Mouse (Mus musculus) liver, postnatal 0 days (tissue): ENCODE measurements around the gene Gadl1. TPM values are rescaled to one million over a fixed set of nuclear protein-coding genes. Genes with fewer than 3 reads are reported as not detected.

Experiments used
- ATAC-seq: fragments of 200-750 bp; cut with Nextera tagmentation; 2 replicates; pipeline ENCODE4 v1.8.0; 2017; ENCODE audit warnings: mild to moderate bottlenecking, moderate library complexity
- DNase-seq: peaks from one replicate; pipeline ENCODE4 v3.0.0-alpha.2; 2016
- H3K27ac ChIP-seq: fragments of 300-500 bp; sonication (generic); 2 replicates; pipeline ENCODE4 v1.5.1; 2014; ENCODE audit warnings: antibody characterized with exemption, moderate library complexity, mild to moderate bottlenecking, low read depth
- H3K27me3 ChIP-seq: fragments of 300-500 bp; sonication (generic); 2 replicates; pipeline ENCODE4 v1.6.1; 2014; ENCODE audit warnings: low read length, control low read depth, mixed read lengths; ENCODE audit not compliant: insufficient read depth
- H3K36me3 ChIP-seq: fragments of 300-500 bp; sonication (generic); replicated peaks from 2 replicates; pipeline ENCODE4 v1.6.1; 2014; ENCODE audit warnings: mild to moderate bottlenecking, control low read depth, low read length, moderate library complexity, mixed read lengths; ENCODE audit not compliant: insufficient read depth
- H3K4me1 ChIP-seq: fragments of 300-500 bp; sonication (generic); 2 replicates; pipeline ENCODE4 v1.6.1; 2014; ENCODE audit warnings: antibody characterized with exemption, mild to moderate bottlenecking, control low read depth; ENCODE audit not compliant: insufficient read depth
- H3K4me2 ChIP-seq: fragments of 300-500 bp; sonication (generic); 2 replicates; pipeline ENCODE4 v1.6.1; 2014; ENCODE audit warnings: low read depth, mild to moderate bottlenecking, low read length, moderate library complexity, mixed read lengths
- H3K4me3 ChIP-seq: fragments of 300-500 bp; sonication (generic); 2 replicates; pipeline ENCODE4 v1.5.1; 2014; ENCODE audit warnings: low read depth, low read length
- H3K9ac ChIP-seq: fragments of 300-500 bp; sonication (generic); replicated peaks from 2 replicates; pipeline ENCODE4 v1.6.1; 2014; ENCODE audit warnings: mild to moderate bottlenecking, moderate library complexity
- H3K9me3 ChIP-seq: fragments of 300-500 bp; sonication (generic); 2 replicates; pipeline ENCODE4 v1.6.1; 2016; ENCODE audit warnings: mild to moderate bottlenecking, control low read depth, low read length, mixed read lengths
- CTCF ChIP-seq: sonication (generic); IDR thresholded peaks from 2 replicates; pipeline ENCODE4 v1.5.1; 2016; ENCODE audit warnings: antibody characterized with exemption, low read depth
- EP300 ChIP-seq: IDR thresholded peaks from 2 replicates; pipeline ENCODE4 v1.6.1; 2016; ENCODE audit warnings: antibody characterized with exemption, low read depth, mild to moderate bottlenecking
- WGBS: fragments of 180-500 bp; shearing (Covaris S2); extraction: QIAGEN DNeasy Blood & Tissue Kit; methylation state at CpG from one replicate; pipeline ENCODE4 v1.1.7; 2014; ENCODE audit not compliant: insufficient replicate concordance; 5-methylcytosine and 5-hydroxymethylcytosine counted together
- polyA plus RNA-seq: library from polyadenylated mRNA; unstranded; fragments of >200 nt; fragmentation: Nextera tagmentation; extraction: Ambion mirVana; gene quantifications from 2 replicates; pipeline ENCODE4 v1.2.1, GENCODE M21; 2015

The Gadl1 gene
- polyA plus RNA-seq, 1 experiment from 2014 or later, result 0.19 TPM

DNA sequence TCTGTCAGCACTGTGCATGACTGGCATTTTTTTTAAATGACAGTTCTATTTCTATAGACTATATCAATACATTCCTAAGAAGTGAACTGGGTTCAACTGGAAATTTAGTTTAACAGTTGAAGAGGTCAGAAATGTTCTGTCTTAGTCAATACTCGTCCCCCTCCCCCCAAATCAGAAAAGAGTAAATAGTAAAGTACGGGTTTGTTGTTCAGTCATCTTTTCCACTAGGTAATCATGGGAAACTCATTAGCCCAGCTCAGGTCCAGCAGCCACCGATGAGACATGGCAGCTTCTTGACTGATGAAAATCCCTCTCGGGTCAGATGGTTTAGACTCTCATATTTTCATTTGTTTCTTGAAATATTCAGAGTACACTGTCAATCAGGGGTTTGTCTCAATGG, 166.9 kb downstream of the Gadl1 start:
- ATAC-seq (no peak), DNase-seq (no peak)
- no peak overlapping the region for H3K27ac ChIP-seq
- no peaks in the 10 kb centered on the region for H3K27me3 ChIP-seq
- no peak overlapping the region for H3K9ac ChIP-seq
- H3K36me3 ChIP-seq, result no peaks in the 10 kb centered on the region
- 67% methylated on average over 4 of the region's 4 CpGs for WGBS
- TF ChIP-seq CTCF (no peak), EP300 (no peak)
- H3K4me2 ChIP-seq, result no peak overlapping the region
- H3K4me1 ChIP-seq, result no peaks in the 10 kb centered on the region
- H3K4me3 ChIP-seq, result no peak overlapping the region
- no peaks in the 10 kb centered on the region for H3K9me3 ChIP-seq

DNA sequence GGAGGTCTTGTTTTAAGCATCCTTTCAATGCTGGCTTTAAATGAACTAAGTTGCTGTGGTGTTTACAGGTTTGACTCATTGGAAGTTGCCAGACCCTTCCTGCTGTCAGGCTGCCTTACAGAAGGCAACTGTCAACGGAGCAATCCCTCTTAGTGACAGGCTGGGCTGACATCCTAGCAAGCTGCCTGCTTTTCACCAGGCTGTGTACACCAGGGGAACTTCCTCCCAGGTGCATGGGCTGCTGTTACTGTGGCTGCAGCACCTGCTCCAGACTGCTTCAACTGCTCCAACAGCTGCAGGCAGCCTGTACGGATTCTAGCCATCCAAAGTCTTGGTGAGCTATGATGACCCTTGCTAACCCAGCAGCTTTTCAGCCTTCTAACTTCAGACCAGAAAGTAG, 167.7 kb downstream of the Gadl1 start:
- peak overlapping the region; percentile 64; the same call in 1 of the 2 replicates for H3K27ac ChIP-seq
- H3K4me2 ChIP-seq, result no peak overlapping the region
- no peaks in the 10 kb centered on the region for H3K27me3 ChIP-seq
- no peaks in the 10 kb centered on the region for H3K4me1 ChIP-seq
- DNase-seq (peak; percentile 37), ATAC-seq (peak; percentile 77)
- H3K9me3 ChIP-seq, result no peaks in the 10 kb centered on the region
- H3K4me3 ChIP-seq, result no peak overlapping the region
- TF ChIP-seq EP300, result no peak
- TF ChIP-seq CTCF, result no peak
- WGBS, result 28% methylated on average over 2 of the region's 2 CpGs
- H3K9ac ChIP-seq, result no peak overlapping the region
- no peaks in the 10 kb centered on the region for H3K36me3 ChIP-seq

DNA sequence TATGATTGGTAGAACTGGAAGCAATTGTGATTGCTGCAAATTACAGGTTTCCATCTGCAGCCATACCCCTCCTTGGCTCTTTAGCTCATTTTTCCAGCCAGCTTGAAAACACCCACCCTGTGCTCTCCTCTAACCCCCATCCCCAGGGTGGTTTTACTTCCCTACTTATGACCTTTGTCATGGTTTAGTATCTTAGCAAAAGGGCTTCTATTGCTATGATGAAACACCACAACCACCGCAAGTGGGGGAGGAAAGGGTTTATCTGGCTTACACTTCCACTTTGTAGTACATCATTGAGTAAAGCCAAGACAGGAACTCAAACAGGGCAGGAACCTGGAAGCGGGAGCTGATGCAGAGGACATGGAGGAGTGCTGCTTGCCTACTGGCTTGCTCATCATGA, 168.2 kb downstream of the Gadl1 start:
- no peaks in the 10 kb centered on the region for H3K4me1 ChIP-seq
- WGBS, result 54% methylated on average over 2 of the region's 2 CpGs

DNA sequence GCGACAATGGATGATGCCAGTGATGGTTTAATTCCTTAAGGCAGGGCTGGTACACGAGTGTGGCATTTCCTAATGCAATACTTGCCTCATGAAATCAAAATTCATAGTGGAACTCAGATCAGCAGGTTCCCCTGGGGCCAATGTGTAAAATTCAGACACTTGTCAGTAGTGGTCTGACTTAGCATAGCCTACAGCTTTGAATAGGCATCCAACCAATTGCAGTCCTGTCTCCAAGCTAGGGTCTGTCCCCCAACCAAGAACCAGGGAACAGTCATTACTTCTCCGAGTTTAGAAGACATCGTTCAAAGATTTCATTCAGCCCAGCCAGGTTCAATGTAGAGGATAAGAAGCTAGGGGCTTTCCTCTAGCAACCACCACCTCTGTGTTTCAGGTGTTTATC, 172.5 kb downstream of the Gadl1 start:
- Histone ChIP-seq H3K4me2 (no peak overlapping the region), H3K9me3 (no peaks in the 10 kb centered on the region), H3K27ac (no peak overlapping the region), H3K4me1 (peaks cover 15% of the 10 kb centered on the region; the same call in 1 of the 2 replicates), H3K27me3 (no peaks in the 10 kb centered on the region), H3K9ac (no peak overlapping the region), H3K36me3 (no peaks in the 10 kb centered on the region), H3K4me3 (no peak overlapping the region)
- TF ChIP-seq CTCF, result no peak
- TF ChIP-seq EP300, result no peak
- 70% methylated on average over 4 of the region's 4 CpGs for WGBS
- no peak for ATAC-seq
- DNase-seq, result no peak

More for the DNA sequence above, 168.2 kb downstream of the Gadl1 start:
- no peak overlapping the region for H3K4me2 ChIP-seq
- peak; percentile 37 for DNase-seq
- peak overlapping the region; percentile 64; the same call in 1 of the 2 replicates for H3K27ac ChIP-seq
- TF ChIP-seq EP300 (no peak), CTCF (no peak)
- H3K4me3 ChIP-seq, result no peak overlapping the region
- no peak overlapping the region for H3K9ac ChIP-seq
- no peaks in the 10 kb centered on the region for H3K27me3 ChIP-seq
- H3K36me3 ChIP-seq, result no peaks in the 10 kb centered on the region
- no peaks in the 10 kb centered on the region for H3K9me3 ChIP-seq
- peak; percentile 59 for ATAC-seq

DNA sequence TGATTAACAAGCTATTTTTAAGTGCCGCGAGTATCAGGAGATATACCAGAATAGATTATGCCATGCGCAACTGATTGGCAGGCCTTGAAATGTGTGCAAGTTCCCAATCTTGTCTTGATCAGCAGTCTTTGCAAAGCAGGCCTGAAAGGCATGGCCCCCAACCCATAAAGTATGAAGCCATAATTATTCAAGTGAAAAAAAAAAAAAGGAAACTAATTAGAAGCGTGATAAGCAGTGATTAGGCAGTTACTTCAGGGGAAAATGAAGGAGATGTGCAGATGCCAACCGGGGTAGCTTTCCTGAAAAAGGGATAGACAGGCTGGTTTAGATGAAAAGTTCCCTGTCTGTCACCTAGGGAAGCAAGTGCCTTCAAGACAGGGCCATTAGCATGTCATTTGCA, 174.0 kb downstream of the Gadl1 start:
- 76% methylated on average over 5 of the region's 5 CpGs for WGBS
- DNase-seq, result no peak
- no peaks in the 10 kb centered on the region for H3K9me3 ChIP-seq

DNA sequence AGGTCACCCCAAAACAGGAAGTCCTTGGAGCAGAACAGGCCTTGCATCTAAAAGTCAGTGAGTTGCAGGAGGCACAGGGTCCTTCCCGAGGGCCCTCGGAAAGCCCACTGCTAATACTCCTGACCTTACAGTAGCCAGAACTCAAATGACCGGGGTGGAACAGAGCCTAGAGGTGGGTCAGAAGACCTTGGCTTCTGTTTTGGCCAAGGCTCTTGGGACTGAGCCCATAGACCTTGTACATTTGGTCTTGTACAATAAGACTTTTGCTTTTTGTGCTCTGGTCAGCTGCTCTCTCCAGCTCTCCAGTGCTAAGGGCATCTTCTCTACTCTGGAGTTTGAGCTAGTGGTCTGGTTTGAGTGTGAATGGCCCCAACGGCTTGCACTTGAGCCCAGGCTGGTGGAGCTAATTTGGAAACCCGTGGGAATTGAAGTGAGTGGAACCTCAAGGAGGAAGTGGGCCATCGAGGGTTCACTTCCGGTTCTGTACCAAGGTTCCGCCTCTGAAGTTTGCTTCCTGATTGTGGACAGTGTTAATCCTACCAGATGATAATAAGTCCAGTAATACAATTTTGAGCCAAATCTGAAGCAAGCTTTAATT, 174.6 kb downstream of the Gadl1 start:
- DNase-seq (peak; percentile 42), ATAC-seq (peak; percentile 48)
- Histone ChIP-seq H3K27ac (peak overlapping the region; percentile 82), H3K27me3 (no peaks in the 10 kb centered on the region), H3K9me3 (no peaks in the 10 kb centered on the region), H3K4me1 (peaks cover 15% of the 10 kb centered on the region; the same call in 1 of the 2 replicates), H3K4me2 (no peak overlapping the region), H3K9ac (no peak overlapping the region), H3K36me3 (peaks cover 4% of the 10 kb centered on the region; the same call in 1 of the 2 replicates), H3K4me3 (no peak overlapping the region)
- no peak for TF ChIP-seq EP300
- no peak for TF ChIP-seq CTCF
- WGBS, result 36% methylated on average over 8 of the region's 8 CpGs

More for the DNA sequence above, 174.0 kb downstream of the Gadl1 start:
- TF ChIP-seq EP300 (no peak), CTCF (no peak)
- peak overlapping the region; percentile 82 for H3K27ac ChIP-seq
- H3K27me3 ChIP-seq, result no peaks in the 10 kb centered on the region
- no peak overlapping the region for H3K4me2 ChIP-seq
- 0 out of 2 replicates have a peak, but pooled peaks cover 2% of the 10 kb centered on the region for H3K36me3 ChIP-seq
- H3K9ac ChIP-seq, result no peak overlapping the region
- no peak overlapping the region for H3K4me3 ChIP-seq
- no peak for ATAC-seq
- peaks cover 15% of the 10 kb centered on the region; the same call in 1 of the 2 replicates for H3K4me1 ChIP-seq
